Mouse (Mus musculus): ENCODE data around the gene Bhmt2.
A peak's percentile ranks its signal among the peaks of the same experiment; 100 is the strongest.

The Bhmt2 gene

DNA sequence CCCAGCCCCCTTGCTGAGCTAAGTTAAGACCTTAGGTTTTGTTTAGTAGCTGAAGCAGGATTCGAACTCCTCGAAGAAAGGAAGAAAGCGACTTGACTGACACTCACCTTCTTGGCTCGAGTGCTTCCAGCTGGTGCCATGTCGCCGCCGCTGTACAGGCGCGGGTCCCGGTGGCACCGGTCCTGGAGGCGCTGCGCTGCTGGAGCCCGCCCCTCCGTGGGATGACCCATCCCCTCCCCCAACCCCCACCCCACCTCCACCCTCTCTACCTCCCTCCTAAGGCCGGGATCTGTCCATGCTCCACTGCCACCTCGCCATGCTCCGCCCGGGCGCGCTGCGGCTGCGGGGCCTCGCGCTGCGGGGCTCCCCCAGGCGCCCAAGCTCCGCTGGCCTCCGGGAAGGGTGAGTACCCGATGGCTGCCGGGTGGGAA lies at the start of gene Bhmt2, which contains the start of gene Dmgdh:
Bhmt2 (minus strand) TSS at position 172 of the 431 bp plus-strand sequence.
Dmgdh (plus strand) TSS at position 303 of the 431 bp plus-strand sequence.
- no peak for DNase-seq (ENCODE audit: low spot score in 2 of 2)

DNA sequence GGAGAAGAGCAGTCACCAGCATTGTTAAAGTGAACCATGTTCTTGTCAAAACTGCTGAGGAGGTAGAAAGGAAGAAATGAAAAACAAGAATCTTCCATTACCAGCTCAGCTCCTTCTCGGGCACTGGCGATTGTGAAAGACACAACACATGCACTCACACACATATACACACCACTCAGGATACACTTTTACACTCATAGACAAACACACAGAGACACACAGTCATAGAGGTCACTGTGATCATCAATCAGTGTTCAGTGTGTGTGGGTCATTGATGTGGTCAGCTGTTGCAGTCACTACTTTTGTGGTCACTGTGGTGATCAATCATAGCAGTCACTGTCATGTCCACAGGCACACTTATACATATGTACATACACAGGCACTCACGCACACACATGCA lies 49.4 kb upstream of the Bhmt2 start:
- DNase-seq (ENCODE audit: low spot score in 2 of 2) = no peak

- DNase-seq (ENCODE audit: low spot score in 2 of 2) = no peak
Measured at GRCm38 (mm10) chr13:93721916-93722315, 47.8 kb upstream of the Bhmt2 start.

DNA sequence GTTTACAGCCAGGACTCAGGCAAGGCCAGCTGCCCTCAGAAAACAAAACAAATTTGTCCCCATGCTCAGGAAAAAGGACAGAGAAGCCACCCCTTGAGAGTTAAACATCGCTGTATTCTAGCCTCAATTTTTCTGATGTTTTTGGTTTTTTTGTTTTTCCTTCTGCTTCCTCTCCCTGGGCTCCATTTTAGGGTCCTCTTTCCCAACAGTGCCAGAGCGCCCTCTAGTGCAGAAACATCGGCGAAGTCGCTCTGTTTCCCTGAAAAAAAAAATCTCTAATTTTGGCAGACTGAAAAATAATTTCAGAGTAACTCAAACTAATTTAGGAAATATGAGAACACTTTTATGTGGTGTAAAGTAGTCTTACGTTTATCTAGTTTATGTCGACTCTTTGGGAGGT lies 44.8 kb upstream of the Bhmt2 start:
- peak in 1 of 2 experiments; percentile 3 for DNase-seq (ENCODE audit: low spot score in 2 of 2)

- DNase-seq (ENCODE audit: low spot score in 2 of 2) = no peak
Measured at GRCm38 (mm10) chr13:93717113-93717512, 43.0 kb upstream of the Bhmt2 start.

DNA sequence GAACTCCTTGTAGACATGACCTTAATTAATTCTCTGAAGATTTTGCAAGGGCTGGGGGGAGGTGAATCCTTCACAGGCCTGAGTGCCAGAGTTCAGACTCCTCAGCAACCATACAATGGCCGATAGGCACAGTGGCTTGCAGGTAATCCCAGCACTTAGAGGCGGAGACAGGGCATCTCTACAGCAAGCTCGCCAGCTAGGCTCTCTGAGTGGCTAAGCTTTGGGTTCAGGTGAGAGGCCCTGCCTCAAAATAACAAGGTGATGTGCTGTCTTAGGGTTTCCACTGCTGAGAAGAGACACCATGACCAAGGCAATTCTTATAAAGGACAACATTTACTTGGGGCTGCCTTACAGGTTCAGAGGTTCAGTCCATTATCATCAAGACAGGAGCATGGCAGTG lies 39.7 kb upstream of the Bhmt2 start:
- DNase-seq (ENCODE audit: low spot score in 2 of 2) = no peak

GRCm38 (mm10) chr13:93712362-93712761 lies 38.3 kb upstream of the Bhmt2 start:
- DNase-seq (ENCODE audit: low spot score in 2 of 2) = no peak

GRCm38 (mm10) chr13:93711226-93711625 lies 37.1 kb upstream of the Bhmt2 start:
- no peak for DNase-seq (ENCODE audit: low spot score in 2 of 2)

DNA sequence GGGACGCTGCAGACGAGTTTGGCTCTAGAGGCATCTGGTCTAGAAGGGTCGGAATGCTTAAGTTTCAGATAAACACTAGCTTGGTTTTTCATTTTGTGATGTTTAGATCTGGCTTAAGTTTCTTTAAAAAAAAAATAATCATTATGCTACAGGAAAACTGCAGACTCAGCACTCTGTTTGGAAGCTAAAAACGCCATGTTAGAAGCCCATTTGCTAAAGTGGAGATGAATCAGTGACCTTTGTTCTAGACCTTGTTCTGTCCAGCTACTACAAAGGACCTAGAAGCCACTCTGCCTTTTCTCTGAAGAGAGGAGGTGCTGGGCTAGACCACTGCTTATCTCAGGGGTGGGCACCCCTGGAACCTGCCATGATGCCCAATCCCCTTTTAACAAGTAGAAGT lies 36.2 kb upstream of the Bhmt2 start:
- no peak for DNase-seq (ENCODE audit: low spot score in 2 of 2)

- DNase-seq (ENCODE audit: low spot score in 2 of 2) = no peak
Measured at GRCm38 (mm10) chr13:93707271-93707670, 33.2 kb upstream of the Bhmt2 start.

DNA sequence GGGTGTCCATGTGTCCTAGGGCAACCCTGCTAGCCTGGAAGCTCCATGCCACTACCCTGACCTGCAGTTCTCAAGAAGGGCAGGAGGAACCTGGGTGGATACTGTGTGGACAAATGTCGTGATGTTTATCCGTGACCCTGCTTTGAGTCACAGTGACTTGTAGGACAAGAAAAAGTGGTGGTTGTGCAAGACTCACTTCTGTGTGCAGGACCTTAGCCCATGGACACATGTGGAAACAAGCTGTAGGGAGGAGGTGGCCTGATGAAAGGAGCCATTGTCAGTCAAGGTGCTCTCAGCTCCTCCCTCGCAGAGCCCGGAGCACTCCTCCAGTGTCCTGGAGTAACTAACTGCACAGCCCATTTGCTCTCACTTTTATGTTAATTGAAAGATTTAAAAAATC lies 31.6 kb upstream of the Bhmt2 start:
- no peak for DNase-seq (ENCODE audit: low spot score in 2 of 2)

- DNase-seq (ENCODE audit: low spot score in 2 of 2) = no peak
Measured at GRCm38 (mm10) chr13:93698866-93699265, 24.8 kb upstream of the Bhmt2 start.

DNA sequence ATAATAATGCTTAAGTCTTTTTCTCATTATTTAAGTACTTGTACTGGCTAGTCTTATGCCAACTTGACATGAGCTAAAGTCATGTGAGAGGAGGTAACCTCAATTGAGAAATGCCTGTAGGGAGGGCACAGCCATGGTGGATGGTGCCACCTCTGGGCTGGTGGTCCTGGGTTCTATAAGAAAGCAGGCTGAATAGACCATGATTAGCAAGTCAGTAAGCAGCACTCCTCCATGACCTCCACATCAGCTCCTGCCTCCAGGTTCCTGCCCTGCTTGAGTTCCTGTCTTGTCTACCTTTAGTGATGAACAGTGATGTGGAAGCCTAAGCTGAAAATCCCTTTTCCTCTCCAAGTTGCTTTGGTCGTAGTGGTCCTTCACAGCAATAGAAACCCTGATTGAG lies 16.7 kb upstream of the Bhmt2 start:
- no peak for DNase-seq (ENCODE audit: low spot score in 2 of 2)

- no peak for DNase-seq (ENCODE audit: low spot score in 2 of 2)
Measured at GRCm38 (mm10) chr13:93689566-93689965, 15.5 kb upstream of the Bhmt2 start.

GRCm38 (mm10) chr13:93687321-93687720 lies 13.2 kb upstream of the Bhmt2 start:
- no peak for DNase-seq (ENCODE audit: low spot score in 2 of 2)

GRCm38 (mm10) chr13:93685226-93685625 lies 11.1 kb upstream of the Bhmt2 start:
- DNase-seq (ENCODE audit: low spot score in 2 of 2) = no peak

DNA sequence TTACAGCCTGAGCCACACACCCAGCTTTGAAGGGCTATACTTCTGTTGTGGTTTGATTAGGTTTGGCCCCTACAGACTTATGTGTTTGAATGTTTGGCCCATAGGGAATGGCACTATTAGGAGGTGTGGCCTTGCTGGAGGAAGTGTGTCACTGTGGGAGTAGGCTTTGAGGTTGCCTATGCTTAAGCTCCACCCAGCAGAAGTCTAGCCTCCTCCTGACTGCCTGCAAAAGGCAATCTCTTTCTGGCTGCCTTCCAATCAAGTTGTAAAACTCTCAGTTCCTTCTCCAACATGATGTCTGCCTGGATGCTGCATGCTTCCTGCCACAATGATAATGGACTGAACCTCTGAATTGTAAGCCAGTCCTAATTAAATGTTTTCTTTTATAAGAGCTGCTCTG lies 9.2 kb upstream of the Bhmt2 start:
- no peak for DNase-seq (ENCODE audit: low spot score in 2 of 2)

DNA sequence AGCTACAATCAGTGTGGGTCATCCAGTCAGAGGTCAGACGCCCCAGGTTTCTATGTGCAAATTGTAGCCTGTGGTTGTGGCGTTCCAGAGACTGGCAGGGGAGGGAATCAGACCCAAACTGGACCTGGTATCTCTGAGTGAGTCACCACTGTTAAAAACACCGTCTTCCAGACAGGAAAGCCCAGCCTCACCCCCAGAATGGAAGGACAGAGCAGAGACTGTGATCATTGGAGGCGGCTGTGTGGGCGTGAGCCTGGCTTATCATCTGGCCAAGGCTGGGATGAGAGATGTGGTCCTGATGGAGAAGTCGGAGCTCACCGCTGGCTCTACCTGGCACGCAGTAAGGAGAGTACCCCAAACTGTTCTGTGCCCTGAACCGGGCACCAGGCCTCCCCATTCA lies 2.8 kb upstream of the Bhmt2 start:
- no peak for DNase-seq (ENCODE audit: low spot score in 2 of 2)

DNA sequence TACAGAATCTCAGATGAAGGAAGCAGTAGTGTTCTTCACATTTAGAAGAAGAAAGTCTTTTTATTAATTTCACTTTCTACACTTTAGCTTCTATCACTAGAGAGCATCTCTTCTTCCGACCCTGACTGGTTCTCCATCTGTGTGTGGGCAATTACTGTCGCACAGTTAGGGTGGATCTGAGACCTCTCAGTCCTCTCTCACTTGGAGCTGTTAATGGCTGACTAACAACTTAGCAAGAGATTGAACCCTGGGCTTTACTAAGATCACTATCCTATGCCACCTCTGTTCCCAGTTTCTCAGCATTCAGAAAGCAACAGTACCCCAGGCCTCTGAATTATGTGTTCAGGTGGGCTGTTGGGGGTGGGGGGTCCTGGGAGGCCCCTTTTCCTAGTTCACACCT lies 806 bp downstream of the Bhmt2 start:
- DNase-seq (ENCODE audit: low spot score in 2 of 2) = no peak

DNA sequence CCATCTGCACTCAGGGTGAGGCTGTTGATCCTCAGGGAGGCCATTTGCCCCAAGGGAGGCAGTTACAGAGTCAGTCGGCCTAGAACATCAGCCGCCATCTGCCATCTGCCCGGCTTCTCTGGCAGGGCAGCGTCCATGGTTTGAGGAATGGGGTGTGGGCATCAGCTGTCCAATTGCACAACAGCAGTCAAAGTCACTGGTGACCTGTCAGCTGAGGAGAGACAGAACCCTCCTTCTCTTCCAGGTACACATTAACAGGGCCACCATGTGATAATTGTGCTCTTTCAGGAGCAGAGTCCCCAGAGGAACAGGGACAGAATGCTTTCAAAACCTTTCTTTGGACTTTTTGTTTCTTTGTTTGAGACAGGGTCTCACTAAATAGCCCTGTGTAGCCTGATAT lies 1.7 kb downstream of the Bhmt2 start:
- no peak for DNase-seq (ENCODE audit: low spot score in 2 of 2)

DNA sequence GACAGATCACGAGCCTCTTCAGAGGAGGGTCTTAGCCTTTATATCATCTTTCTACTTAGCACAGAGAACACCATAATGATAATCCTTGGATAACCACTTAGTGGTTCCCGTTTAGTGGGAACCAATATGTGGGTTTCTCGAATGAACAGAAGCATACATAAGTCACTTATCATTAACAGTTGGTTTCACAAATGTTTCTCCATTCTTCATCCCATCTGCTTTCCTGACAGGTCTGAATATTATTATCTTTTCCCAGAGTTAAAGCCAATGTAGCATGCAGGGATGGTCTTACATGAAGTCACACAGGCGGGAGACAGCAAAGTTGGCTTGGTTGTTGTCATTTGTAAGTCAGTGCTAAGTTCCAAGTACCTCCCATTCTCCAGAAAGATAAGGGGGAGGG lies 6.5 kb downstream of the Bhmt2 start:
- DNase-seq (ENCODE audit: low spot score in 2 of 2) = no peak

DNA sequence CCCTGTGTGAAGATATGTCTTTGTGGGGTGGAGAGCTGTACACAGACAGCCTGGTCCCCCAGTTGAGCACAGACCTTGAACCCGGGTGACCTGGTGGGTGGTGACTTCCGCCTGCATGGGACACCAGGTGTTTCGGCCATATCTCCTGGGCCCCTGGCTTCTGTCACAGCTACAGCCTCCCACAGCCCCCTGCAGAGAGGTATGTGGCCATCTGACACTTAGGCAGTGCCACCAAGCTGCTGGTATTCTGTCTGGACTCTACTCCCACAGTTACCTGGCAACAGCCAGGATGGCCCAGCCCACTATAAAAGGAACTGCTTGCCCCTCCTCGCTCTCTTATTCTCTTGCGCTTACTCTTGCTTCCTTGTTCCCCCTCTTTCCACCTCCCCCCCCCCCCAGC lies 16.2 kb downstream of the Bhmt2 start:
- DNase-seq (ENCODE audit: low spot score in 2 of 2) = no peak

- DNase-seq (ENCODE audit: low spot score in 2 of 2) = no peak
Measured at GRCm38 (mm10) chr13:93653382-93653781, 20.7 kb downstream of the Bhmt2 start.

- no peak for DNase-seq (ENCODE audit: low spot score in 2 of 2)
Measured at GRCm38 (mm10) chr13:93648387-93649130, 25.5 kb downstream of the Bhmt2 start.
